Mouse (Mus musculus) lung, embryonic 14.5 days (tissue): ENCODE data around the gene Klf7. TPM values are rescaled to one million over a fixed set of nuclear protein-coding genes. Genes with fewer than 3 reads are reported as not detected.
A peak's percentile ranks its signal among the peaks of the same experiment; 100 is the strongest.

Experiments used
- ATAC-seq: fragments of 200-750 bp; cut with Nextera tagmentation; 2 replicates; pipeline ENCODE4 v1.8.0; 2017; ENCODE audit warnings: mild to moderate bottlenecking, moderate TSS enrichment, moderate library complexity; ENCODE audit not compliant: insufficient read depth
- DNase-seq: peaks from one replicate; pipeline ENCODE4 v3.0.0-alpha.2; 2015
- H3K27ac ChIP-seq: fragments of 300-500 bp; sonication (generic); 2 replicates; pipeline ENCODE4 v1.5.1; 2014; ENCODE audit warnings: low read depth, mild to moderate bottlenecking, moderate library complexity
- H3K27me3 ChIP-seq: fragments of 300-500 bp; sonication (generic); 2 replicates; pipeline ENCODE4 v1.6.1; 2014; ENCODE audit warnings: low read length, control low read depth; ENCODE audit not compliant: insufficient read depth
- H3K36me3 ChIP-seq: fragments of 300-500 bp; sonication (generic); 2 replicates; pipeline ENCODE4 v1.6.1; 2014; ENCODE audit warnings: control low read depth; ENCODE audit not compliant: insufficient read depth
- H3K4me1 ChIP-seq: fragments of 300-500 bp; sonication (generic); 2 replicates; pipeline ENCODE4 v1.6.1; 2014; ENCODE audit warnings: antibody characterized with exemption, control low read depth; ENCODE audit not compliant: insufficient read depth
- H3K4me2 ChIP-seq: fragments of 300-500 bp; sonication (generic); 2 replicates; pipeline ENCODE4 v1.6.1; 2014; ENCODE audit warnings: mild to moderate bottlenecking
- H3K4me3 ChIP-seq: fragments of 300-500 bp; sonication (generic); 2 replicates; pipeline ENCODE4 v1.5.1; 2014; ENCODE audit warnings: low read depth, low read length
- H3K9ac ChIP-seq: fragments of 300-500 bp; sonication (generic); 2 replicates; pipeline ENCODE4 v1.6.1; 2014
- H3K9me3 ChIP-seq: fragments of 300-500 bp; sonication (generic); 2 replicates; pipeline ENCODE4 v1.6.1; 2016; ENCODE audit warnings: low read depth, low read length, control low read depth
- CTCF ChIP-seq: IDR thresholded peaks from 2 replicates; pipeline ENCODE4 v1.5.1; 2016; ENCODE audit warnings: antibody characterized with exemption, low read depth
- WGBS: fragments of 180-500 bp; shearing (Covaris S2); extraction: QIAGEN DNeasy Blood & Tissue Kit; methylation state at CpG from one replicate; pipeline ENCODE4 v1.1.7; 2014; 5-methylcytosine and 5-hydroxymethylcytosine counted together
- polyA plus RNA-seq: library from polyadenylated mRNA; unstranded; fragments of >200 nt; fragmentation: Nextera tagmentation; extraction: Ambion mirVana; gene quantifications from 2 replicates; pipeline ENCODE4 v1.2.1, GENCODE M21; 2014

Klf7 gene
- polyA plus RNA-seq, 1 experiment from 2014 or later = 17.7 TPM

- DNase-seq (no peak), ATAC-seq (no peak)
- peaks cover 6% of the 10 kb centered on the region for H3K4me1 ChIP-seq
- H3K4me2 ChIP-seq = no peak overlapping the region
- H3K27me3 ChIP-seq = no peaks in the 10 kb centered on the region
- WGBS = 81% methylated on average over 4 of the region's 4 CpGs
- H3K27ac ChIP-seq = no peak overlapping the region
- no peak overlapping the region for H3K4me3 ChIP-seq
- no peaks in the 10 kb centered on the region for H3K36me3 ChIP-seq
- no peak for TF ChIP-seq CTCF
- H3K9me3 ChIP-seq = no peaks in the 10 kb centered on the region
- H3K9ac ChIP-seq = no peak overlapping the region
Measured at GRCm38 (mm10) chr1:64048567-64048966, 73.5 kb downstream of the Klf7 start.

GRCm38 (mm10) chr1:64046802-64047156 lies 75.3 kb downstream of the Klf7 start:
- Histone ChIP-seq H3K9me3 (no peaks in the 10 kb centered on the region), H3K4me2 (no peak overlapping the region), H3K27ac (no peak overlapping the region), H3K4me3 (no peak overlapping the region), H3K4me1 (peaks cover 9% of the 10 kb centered on the region), H3K36me3 (no peaks in the 10 kb centered on the region), H3K27me3 (no peaks in the 10 kb centered on the region), H3K9ac (no peak overlapping the region)
- ATAC-seq (peak; percentile 53), DNase-seq (peak; percentile 42)
- no peak for TF ChIP-seq CTCF

- TF ChIP-seq CTCF = no peak
- H3K9me3 ChIP-seq = no peaks in the 10 kb centered on the region
- peaks cover 9% of the 10 kb centered on the region for H3K4me1 ChIP-seq
- H3K27ac ChIP-seq = peak overlapping the region; percentile 81
- 57% methylated on average over 14 of the region's 14 CpGs for WGBS
- no peak overlapping the region; the same call in 1 of the 2 replicates for H3K4me2 ChIP-seq
- peak; percentile 91 for ATAC-seq
- no peak overlapping the region for H3K4me3 ChIP-seq
- peak; percentile 96 for DNase-seq
- no peak overlapping the region for H3K9ac ChIP-seq
- H3K36me3 ChIP-seq = no peaks in the 10 kb centered on the region
- no peaks in the 10 kb centered on the region for H3K27me3 ChIP-seq
Measured at GRCm38 (mm10) chr1:64046087-64046801, 75.8 kb downstream of the Klf7 start.

GRCm38 (mm10) chr1:64044577-64044976 lies 77.5 kb downstream of the Klf7 start:
- no peak overlapping the region for H3K4me3 ChIP-seq
- H3K27ac ChIP-seq = no peak overlapping the region
- H3K9ac ChIP-seq = no peak overlapping the region
- WGBS = 34% methylated on average over 2 of the region's 2 CpGs
- H3K9me3 ChIP-seq = no peaks in the 10 kb centered on the region
- DNase-seq = peak; percentile 21
- no peak for TF ChIP-seq CTCF
- H3K4me1 ChIP-seq = peaks cover 9% of the 10 kb centered on the region
- no peak for ATAC-seq
- no peaks in the 10 kb centered on the region for H3K36me3 ChIP-seq
- no peaks in the 10 kb centered on the region for H3K27me3 ChIP-seq
- no peak overlapping the region for H3K4me2 ChIP-seq

GRCm38 (mm10) chr1:64040831-64041383 lies 81.2 kb downstream of the Klf7 start:
- Histone ChIP-seq H3K4me1 (peaks cover 17% of the 10 kb centered on the region), H3K27me3 (no peaks in the 10 kb centered on the region), H3K36me3 (no peaks in the 10 kb centered on the region), H3K27ac (no peak overlapping the region), H3K4me2 (no peak overlapping the region), H3K9ac (no peak overlapping the region), H3K9me3 (no peaks in the 10 kb centered on the region), H3K4me3 (no peak overlapping the region)
- no peak for TF ChIP-seq CTCF
- ATAC-seq (peak; percentile 37; the same call in 1 of the 2 replicates), DNase-seq (peak; percentile 56)
- 49% methylated on average over 5 of the region's 5 CpGs for WGBS

GRCm38 (mm10) chr1:64040061-64040686 lies 81.9 kb downstream of the Klf7 start:
- H3K27me3 ChIP-seq = no peaks in the 10 kb centered on the region
- TF ChIP-seq CTCF = no peak
- peaks cover 21% of the 10 kb centered on the region for H3K4me1 ChIP-seq
- no peak overlapping the region for H3K4me2 ChIP-seq
- no peaks in the 10 kb centered on the region for H3K9me3 ChIP-seq
- no peaks in the 10 kb centered on the region for H3K36me3 ChIP-seq
- 0 out of 2 replicates have a peak overlapping the region, but pooled peaks have one; percentile 4 for H3K27ac ChIP-seq
- WGBS = 84% methylated on average over 10 of the region's 10 CpGs
- ATAC-seq (no peak), DNase-seq (no peak)
- H3K4me3 ChIP-seq = no peak overlapping the region
- H3K9ac ChIP-seq = no peak overlapping the region

GRCm38 (mm10) chr1:64038343-64038742 lies 83.7 kb downstream of the Klf7 start:
- Histone ChIP-seq H3K4me3 (no peak overlapping the region), H3K4me1 (peaks cover 19% of the 10 kb centered on the region), H3K4me2 (no peak overlapping the region), H3K27me3 (no peaks in the 10 kb centered on the region), H3K36me3 (peaks cover 3% of the 10 kb centered on the region; the same call in 1 of the 2 replicates), H3K9ac (no peak overlapping the region), H3K27ac (no peak overlapping the region), H3K9me3 (no peaks in the 10 kb centered on the region)
- no peak for ATAC-seq
- 53% methylated on average over 5 of the region's 5 CpGs for WGBS
- DNase-seq = peak; percentile 28
- TF ChIP-seq CTCF = no peak
